Mouse (Mus musculus): ENCODE data around the gene Vwde.

DNA sequence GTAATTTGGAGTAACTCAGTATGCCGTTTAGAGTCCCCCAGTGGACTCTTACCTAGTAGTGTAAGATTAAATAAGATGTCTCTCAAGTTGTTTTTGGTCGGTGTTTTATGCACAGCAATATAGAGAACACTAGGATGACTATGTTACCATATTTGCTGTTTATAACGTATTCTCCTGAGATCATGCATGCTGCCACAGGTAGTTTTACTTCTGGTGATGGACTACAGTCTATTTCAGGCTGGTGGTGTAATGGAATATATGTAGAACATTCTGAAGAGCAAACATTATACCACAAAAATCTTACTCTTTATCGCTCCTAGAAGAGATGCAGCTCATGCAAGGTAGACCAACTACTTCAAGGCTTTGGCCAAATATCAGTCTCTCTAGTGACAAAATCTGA lies 30.6 kb upstream of the Vwde start:
- no peak for TF ChIP-seq CTCF (IDR thresholded peaks at IDR 0.05; ENCODE audit: extremely low read depth, insufficient read depth, insufficient read length, insufficient replicate concordance)
- TF ChIP-seq POLR2A (IDR thresholded peaks at IDR 0.05; ENCODE audit: low read depth, low read length) = no peak

All from spleen, adult 2 months (tissue).